Mouse (Mus musculus) adrenal gland, adult 8-10 months (tissue): ENCODE measurements around the gene Wnt10a. TPM values are rescaled to one million over a fixed set of nuclear protein-coding genes. Genes with fewer than 3 reads are reported as not detected.

Experiments
- DNase-seq: peaks from one replicate; pipeline ENCODE4 v3.0.0; 2022
- total RNA-seq, 4 experiments: library from RNA; stranded (reverse); gene quantifications; 2 replicates each; pipeline ENCODE4 v1.2.4; 2022

Wnt10a gene
- total RNA-seq: 1 to 10 TPM in 1 of 4 experiments, under 1 TPM in 3; 0.58 to 1.0 (median 0.84) TPM

- DNase-seq: no peak
Observed at GRCm38 (mm10) chr1:74791249-74791648, at the start of gene Wnt10a. Gene Wnt10a (plus strand): TSS chr1:74791516.

DNA sequence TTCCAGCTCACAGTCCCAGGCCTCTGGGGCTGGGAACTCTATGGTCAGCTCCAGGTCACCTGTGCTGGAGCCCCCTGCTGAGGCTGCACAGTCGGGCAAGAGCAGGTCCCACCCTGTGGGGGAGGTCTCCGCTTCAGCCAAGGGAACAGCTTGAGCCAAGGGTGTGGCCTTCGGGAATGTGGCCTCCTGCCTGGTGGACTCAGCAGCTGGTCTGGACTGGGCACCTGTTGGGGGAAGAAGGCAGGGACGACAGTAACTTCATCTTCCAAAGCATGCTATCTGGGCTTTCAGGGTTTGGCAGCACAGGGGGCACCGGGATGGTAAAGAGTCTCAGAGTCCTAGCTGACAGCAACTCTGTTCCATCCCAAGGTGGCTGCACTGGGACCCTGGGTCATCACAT, 44.0 kb upstream of the Wnt10a start:
- DNase-seq: no peak

GRCm38 (mm10) chr1:74748643-74749271, 42.6 kb upstream of the Wnt10a start, which contains the start of gene Prkag3:
Gene Prkag3 (minus strand): TSS chr1:74749221.
- DNase-seq: peak; percentile 15

- DNase-seq: peak; percentile 32
Observed at GRCm38 (mm10) chr1:74749301-74749700, 42.0 kb upstream of the Wnt10a start.

DNA sequence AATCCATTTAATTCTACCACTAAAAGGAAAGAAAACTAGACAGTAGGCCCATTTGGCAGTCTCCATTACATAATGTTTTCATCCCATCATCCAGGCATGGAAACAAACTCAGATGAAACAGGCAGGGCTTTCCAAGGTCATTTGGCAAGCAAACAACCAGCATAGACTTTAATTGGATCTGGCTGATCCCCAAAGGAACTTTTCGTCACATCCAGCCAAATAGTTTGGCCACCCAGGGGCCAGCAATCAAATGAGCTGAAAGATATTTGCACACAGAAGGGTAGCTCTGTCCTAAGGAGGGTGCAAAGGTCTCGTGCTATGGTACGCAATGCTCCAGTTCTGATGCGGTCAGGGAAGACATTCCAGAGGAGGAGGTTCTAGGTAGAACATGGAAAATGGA, 40.6 kb upstream of the Wnt10a start:
- no peak for DNase-seq

GRCm38 (mm10) chr1:74752150-74752549, 39.2 kb upstream of the Wnt10a start:
- no peak for DNase-seq

DNA sequence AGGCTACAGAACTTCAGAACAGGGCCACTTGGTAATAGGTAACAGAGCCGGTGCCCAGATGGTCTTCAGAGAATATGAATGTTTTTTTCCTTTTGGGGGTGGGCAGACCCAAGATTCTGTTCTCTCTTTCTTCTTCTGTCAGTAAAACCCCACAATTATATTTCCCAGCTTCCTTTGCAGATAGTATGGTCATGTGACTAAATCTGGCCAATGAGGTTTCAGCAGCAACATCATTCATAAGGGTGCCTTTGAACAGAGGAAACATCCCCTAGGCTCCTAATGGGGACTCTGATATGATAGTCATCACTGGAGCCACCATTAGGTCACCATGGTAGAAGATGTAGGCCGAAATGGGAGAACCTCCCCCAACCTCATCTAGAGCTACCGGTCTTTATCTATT, 38.5 kb upstream of the Wnt10a start:
- no peak for DNase-seq

DNA sequence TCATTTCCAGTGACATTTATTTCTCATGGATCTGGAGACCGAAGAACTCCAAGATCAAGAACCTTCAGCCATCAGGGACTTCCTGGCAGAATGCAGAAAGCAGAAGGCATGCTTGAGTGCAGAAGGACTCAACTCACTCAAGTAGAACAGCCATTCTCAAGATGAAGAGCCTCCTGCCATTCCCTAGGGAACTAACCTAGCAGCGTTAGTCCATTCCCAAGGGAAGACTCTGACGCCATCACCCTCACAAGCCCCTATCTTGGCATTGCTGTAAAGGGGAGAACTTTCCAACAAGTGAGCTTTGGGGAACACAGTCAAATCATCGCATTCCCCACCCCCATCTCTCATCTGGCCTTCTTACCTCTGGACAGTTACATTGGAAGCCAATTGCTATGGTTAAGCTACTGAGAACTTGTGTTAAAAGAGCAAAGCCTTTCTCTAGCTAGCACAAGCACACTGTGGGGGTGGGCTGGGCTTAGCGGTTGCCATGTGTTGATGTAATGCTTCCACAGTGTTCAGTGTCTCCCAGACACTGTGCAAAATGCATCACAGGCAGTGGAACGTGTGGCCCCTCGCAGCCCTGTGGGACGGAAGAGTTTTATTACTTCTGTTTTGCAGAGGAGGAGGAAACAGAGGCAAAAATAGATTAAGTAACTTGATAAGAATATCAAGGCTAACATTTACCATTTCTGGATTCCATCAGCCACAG, 37.9 kb upstream of the Wnt10a start:
- DNase-seq: no peak

DNA sequence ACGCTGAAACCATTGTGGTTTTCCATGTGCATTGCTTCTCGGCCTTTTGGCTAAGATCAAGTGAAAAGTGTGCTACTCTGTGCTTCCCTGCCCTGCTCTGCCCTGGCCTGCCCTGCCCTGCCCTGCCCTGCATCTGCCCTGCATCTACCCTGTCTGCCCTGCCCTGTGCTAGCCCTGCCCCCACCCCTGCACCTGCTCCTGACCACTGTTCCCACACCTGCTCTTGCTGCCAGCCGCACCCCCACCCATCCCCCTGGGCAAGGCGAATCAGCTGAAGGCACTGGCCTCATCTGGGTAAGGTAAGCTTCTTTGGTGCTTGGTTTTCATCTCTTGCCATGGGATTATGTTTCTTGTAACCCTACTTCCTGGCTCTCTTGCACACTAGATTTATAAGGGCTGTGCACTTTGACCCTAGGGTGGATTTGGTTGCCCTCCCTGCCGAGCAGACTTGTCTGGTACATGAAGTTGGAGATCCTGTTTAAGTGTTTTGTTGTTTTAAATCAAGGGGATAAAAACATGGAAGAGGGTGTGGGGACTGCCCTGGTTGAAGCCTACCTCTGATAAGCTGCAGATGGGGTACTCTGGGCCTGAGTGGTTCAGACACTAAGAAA, 37.0 kb upstream of the Wnt10a start:
- DNase-seq: no peak

DNA sequence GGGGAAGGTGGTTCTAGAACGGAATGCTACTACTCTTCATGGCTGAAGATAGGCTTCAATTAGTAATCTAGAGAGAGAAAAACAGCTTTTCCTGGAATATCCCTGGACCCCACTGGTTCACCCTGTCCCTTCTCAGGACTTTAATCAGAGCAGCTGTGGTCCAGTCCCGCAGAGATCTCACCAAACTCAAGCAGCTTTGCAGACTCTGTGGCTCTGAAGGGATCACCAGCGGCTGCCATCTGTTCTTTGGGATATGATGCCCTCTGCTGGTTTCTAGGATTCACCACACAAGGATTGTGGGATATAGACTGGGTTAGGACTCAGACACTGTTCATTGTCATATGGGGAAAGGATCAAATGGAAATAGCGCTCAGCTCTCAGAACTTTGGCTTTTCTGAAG, 31.5 kb upstream of the Wnt10a start:
- DNase-seq: no peak

DNA sequence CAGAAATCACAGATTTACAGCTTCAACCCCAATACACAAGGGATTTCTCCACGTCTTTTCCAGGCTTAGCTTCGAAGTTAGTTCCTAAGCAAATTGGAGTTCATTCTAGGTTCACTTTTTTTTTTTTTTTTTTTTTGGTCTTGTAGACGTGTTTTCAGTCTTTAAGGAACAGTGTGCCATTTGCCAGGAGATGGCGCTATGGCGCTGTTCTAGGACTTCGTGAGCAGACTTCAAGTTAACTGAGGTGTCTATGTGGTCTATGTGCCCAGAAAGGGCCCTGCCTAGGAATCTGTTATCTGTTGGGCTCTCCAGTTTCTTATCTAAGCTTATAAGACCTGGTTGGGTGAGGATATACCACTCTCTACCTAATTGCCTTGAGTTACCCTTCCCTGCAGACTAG, 28.2 kb upstream of the Wnt10a start:
- DNase-seq: peak; percentile 63

- DNase-seq: no peak
Observed at GRCm38 (mm10) chr1:74770727-74771466, 20.4 kb upstream of the Wnt10a start.

DNA sequence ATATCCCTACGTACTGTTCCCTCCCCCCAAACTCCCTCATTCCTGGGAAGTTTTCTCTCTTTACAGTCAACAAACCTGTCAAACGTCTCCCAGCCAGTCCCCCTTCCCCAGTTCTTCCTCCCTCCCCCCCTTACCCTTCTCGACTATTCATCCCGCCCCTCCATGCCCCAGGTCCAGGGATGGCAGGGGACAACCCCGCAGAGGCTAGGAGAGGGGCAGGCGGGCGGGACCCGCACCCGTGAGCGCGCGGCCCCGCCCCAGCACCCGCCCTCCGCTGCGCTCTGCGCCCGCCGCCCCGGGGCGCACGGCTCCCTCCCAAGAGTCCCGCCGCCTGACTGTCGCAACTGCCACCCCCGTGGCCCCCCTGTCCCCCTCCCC, 19.9 kb upstream of the Wnt10a start:
- DNase-seq: no peak

GRCm38 (mm10) chr1:74771845-74771930, 19.6 kb upstream of the Wnt10a start, which contains the start of gene Wnt6:
Gene Wnt6 (plus strand): TSS chr1:74771892.
- DNase-seq: no peak

DNA sequence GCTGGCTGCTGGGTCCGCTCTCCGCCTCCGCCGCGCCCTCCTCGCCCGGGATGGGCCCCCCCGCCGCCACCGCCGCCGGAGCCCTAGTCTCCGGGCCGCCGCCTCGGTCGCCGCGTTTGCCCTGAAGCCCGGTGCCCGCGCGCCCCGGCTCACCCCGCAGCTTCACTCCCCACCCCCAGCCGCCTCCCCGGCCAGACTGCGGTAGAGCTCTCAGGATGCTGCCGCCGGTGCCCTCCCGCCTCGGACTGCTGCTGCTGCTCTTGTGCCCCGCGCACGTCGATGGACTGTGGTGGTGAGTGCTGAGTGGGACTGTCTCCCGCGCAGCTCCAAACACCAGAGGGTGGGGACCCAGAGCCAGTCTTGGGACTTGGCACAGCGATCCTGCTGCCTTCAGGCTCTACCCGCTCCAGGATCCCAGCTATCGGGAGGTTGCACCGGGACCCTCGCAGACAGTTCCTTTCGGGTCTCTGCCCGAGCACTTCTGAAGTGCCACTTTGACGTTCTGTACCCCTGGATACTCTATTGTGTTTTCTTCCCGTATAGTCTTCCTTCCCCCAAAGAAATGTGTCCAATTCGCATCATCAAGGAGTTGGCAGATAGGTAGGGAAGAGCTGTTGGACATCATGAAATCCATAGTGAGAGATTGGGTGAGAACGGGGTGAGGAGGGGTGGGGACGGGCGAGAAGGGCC, 19.2 kb upstream of the Wnt10a start:
- no peak for DNase-seq

- peak; percentile 87 for DNase-seq
Observed at GRCm38 (mm10) chr1:74773136-74773535, 18.2 kb upstream of the Wnt10a start.

- no peak for DNase-seq
Observed at GRCm38 (mm10) chr1:74774062-74774461, 17.3 kb upstream of the Wnt10a start.

DNA sequence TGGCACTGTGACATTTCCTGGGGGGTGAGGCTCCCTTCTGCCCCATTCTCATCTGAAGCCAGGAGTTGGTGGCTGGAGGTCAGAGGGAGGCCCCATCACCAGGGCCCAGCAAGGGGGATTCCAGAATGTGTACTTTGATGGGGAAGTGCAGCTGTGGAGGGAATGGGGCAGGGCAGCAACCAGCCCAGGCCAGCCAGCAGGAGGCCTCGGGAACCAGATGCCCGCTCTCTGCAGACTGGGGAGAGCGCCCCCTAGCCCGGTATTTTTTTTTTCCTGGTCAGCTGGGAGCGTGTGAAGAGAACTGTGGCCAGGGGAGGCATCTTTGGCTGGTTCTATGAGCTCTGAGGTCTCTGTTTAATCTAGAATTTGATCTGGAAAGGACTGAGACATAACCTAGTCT, 15.5 kb upstream of the Wnt10a start:
- no peak for DNase-seq

- no peak for DNase-seq
Observed at GRCm38 (mm10) chr1:74778934-74779486, 12.3 kb upstream of the Wnt10a start.

- DNase-seq: no peak
Observed at GRCm38 (mm10) chr1:74782045-74782444, 9.3 kb upstream of the Wnt10a start.

DNA sequence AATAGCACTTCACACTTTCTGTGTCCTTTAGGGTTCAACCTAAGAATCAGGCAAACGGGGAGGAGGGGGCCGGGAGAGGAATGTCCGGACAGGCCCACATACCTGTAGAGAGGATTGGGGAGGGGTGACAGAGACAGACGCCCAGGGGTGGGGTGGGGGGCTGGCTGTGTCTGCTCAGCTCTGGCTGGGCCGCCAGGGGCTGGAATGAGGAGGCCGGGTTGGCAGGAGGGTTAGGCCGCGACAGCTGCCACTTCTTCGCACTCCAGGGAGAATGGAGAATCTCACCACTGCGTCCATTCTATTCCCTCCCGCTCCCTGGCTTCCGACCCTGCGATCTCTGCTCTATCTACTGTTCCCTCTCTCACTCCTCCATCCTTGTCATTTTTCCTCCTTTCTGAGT, 7.8 kb upstream of the Wnt10a start:
- DNase-seq: no peak

GRCm38 (mm10) chr1:74784041-74784759, 7.1 kb upstream of the Wnt10a start:
- peak; percentile 61 for DNase-seq
